Mouse (Mus musculus) Muller cell, postnatal 12 days (primary cell): Measurements from ENCODE around the gene Ucp2.
"Not testable (repeated sequence)": the region's sequence is repeated elsewhere in the genome, so short reads cannot be mapped to it uniquely, and the experiment has no call there.

Experiments
- DNase-seq: peaks from one replicate; pipeline ENCODE4 v3.0.0-alpha.2; 2015; ENCODE audit errors: inconsistent ontology term

The Ucp2 gene

GRCm38 (mm10) chr7:100479100-100479822, 13.9 kb upstream of the Ucp2 start:
- no peak for DNase-seq

GRCm38 (mm10) chr7:100479823-100480164, 13.3 kb upstream of the Ucp2 start:
- DNase-seq = peak; percentile 30

GRCm38 (mm10) chr7:100480175-100480574, 13.0 kb upstream of the Ucp2 start:
- no peak for DNase-seq

DNA sequence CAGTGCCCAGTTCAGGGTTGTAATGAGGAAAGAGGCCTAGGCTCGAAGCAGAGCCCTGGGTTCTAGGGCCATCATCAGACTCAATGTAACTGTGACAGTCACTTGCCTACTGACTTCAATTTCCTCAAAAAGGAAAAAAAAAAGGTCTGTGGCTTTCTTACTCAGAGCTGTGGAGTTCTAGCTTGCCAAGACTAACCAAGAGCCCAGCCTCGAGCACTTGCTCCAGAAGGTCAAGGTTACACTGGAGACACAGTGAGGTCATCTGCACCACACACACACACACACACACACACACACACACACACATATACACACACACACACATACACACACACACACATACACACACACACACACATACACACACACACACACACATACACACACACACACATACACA, 11.1 kb upstream of the Ucp2 start:
- not testable (repeated sequence) for DNase-seq

DNA sequence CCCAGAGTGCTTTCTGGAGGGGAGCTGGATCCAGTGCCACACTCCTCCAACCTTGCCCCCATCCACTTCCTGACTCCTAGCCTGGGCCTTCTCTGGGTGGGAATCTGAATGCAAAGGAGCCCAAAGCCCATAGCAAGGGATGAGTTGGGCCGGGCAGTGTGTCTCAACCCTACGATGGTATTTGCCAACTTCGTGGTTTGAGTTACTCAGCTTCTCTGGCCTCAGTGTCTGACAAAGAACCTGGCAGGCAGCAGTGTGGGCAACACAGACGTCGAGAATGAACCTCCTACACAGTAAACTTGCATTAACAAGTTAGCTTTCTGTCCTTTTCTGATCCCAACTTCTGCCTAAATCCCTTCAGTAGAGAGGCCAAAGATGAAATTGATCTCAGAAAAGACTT, 8.6 kb upstream of the Ucp2 start:
- peak; percentile 76 for DNase-seq

GRCm38 (mm10) chr7:100487301-100487700, 5.8 kb upstream of the Ucp2 start:
- DNase-seq = peak; percentile 27

DNA sequence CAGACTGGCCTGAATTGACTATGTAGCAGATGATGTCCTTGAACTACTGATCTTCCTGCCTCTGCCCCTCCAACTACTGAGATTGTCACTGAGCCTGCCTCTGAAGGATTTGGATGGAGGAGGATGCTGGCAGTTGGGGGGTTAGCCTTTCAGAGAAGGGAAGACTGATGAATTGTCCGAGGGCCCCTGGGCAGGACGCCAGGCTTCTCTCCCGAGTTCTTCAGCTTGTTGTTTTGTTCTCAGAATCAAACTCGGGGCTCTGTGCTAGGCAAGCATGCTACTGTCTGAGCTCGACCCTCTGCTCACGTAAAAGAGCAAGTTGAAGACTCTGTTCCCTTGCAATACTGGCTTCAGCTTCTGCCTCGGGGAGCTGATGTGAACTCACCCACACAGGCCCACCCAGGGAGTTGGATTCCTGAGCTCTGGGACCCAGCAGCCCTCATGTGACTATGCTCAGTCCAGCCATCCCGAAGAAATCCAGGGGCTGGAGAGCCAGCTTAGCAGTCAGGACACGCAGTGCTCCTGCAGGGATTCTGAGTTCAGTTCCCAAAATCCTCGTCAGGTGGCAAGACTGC, 4.6 kb upstream of the Ucp2 start:
- peak; percentile 75 for DNase-seq

GRCm38 (mm10) chr7:100492391-100493116, 583 bp upstream of the Ucp2 start:
- no peak for DNase-seq

DNA sequence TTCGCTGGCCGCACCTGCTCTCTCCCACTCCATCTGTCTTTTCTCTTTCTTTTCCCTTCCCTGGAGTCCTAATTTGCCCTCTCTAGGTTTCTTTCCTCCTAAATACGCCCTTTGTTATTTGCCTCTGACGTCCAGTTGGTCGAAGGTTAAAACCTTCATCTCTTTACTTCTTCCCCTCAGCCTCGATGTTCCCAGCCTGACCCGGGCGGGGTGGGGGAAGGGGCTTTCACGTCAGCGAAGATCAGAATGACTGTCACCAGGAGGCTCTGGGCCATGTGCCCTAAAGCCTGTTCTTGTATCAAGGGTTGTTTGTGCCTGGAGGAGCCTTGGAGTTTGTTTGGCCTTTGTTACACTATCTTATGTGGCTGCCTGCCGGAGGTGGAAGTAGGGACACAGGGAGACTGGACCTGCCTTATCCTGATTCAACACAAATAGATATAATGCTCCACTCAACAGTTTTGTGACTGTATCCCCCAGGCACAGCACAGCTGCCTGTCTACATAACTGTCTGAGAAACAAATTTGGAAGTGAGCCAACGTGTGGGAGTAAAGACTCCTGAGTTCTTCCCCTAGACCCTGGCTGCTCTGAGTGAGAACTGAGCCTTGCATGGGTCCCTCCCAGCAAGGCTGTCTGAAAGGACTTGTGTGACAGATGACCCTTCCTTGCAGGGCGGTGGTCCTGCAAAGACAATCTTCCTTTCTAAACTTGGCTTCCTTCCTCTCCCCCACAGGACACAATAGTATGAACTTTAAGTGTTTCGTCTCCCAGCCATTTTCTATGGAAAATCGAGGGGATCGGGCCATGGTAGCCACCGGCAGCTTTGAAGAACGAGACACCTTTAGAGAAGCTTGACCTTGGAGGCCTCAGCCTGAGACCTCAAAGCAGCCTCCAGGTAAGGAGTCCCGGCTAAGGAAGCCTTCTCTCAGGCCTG, 612 bp downstream of the Ucp2 start:
- DNase-seq = peak; percentile 60

DNA sequence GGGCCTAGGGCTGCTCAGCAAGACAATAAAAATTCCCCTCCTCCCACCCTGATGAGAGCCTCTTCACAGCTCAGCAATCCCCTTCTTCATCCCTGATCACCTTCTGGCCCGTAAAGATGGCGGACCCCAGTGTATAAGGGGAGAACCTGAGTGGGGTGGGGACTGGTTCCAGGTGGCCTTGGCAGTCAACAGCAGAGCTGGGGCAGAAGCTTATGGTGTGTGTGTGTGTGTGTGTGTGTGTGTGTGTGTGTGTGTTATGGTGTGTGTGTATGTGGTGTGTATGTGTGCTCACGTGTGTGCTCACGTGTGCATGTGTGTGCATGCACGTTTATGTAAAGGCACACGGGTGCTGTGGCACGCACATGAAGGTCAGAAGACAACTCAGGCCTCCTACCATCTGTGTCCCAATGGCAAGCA, 1.3 kb downstream of the Ucp2 start:
- DNase-seq = no peak

DNA sequence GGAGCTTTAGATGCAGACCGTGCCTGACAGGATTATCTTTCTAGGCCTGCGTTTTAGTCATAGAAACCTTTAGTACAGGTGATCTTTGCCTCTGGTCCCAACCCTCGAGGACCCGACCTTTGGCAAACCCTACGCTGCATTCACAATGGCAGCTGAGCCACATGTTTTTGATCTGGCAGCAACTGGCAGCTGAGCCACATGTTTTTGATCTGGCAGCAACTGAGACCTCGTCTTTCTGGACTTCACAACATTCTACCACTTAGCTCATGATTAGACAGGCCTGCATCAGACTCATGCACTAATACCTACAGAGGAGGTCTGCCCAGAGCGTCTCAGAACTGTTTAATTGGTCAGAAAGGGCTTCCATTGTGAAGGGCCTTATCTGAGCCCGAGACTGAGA, 1.9 kb downstream of the Ucp2 start:
- DNase-seq = no peak

DNA sequence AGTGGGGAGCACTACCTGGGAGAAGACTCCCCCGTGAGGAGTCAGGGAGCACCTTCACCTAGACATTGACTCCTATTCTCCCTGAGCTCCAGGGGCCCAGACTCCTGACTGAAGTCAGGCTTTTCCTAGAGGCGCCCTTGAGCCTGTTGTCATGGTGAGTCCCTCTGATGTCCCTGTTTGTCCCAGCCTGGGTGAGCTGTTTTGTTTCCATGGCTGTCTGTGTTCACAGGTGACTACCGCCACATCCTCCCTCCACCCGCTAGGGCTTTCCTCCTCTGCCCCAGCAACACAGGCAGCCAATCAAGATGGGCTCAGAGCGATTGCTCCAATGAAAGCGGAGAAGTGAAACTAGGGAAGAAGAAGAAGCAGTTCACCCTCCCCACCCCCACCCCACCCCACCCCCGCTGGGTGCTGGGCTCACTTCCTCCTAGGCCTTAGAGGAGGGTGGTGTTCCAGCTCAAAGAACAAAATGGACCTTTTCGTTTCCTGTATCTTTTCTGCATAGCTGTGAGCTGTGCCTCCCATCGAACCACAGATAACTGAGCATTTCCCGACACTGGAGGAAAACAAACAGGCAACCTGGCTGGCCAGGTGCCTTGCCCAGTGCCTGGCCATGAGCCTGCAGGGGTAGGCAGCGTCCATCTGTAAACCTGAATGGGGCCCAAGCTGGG, 2.6 kb downstream of the Ucp2 start:
- peak; percentile 52 for DNase-seq

DNA sequence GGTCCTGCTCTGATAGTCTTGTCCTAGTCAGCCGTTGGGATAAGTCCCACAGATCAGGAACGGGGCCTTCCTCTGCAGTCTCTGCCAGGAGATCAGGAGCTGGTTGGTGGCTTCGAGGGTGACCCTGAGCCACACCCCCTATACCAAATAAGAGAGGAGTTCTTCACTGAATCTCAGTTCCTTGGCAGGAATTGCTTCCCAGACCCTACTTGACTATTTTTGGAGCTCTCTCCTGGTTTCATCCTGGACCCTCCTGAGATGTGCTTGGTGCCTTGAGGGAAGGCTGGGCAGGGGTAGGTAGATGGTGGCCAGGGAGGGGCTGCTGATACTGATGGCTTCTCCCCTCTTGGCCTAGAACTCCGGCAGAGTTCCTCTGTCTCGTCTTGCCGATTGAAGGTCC, 3.2 kb downstream of the Ucp2 start:
- DNase-seq = no peak

DNA sequence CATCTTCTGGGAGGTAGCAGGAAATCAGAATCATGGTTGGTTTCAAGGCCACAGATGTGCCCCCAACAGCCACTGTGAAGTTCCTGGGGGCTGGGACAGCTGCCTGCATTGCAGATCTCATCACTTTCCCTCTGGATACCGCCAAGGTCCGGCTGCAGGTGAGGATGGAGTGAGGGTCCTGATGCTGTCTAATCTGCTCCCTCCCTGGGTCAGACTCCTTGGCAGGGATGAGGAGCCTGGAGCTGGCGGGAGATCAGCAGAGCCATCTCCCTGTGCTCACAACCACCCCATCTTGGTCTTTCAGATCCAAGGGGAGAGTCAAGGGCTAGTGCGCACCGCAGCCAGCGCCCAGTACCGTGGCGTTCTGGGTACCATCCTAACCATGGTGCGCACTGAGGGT, 3.7 kb downstream of the Ucp2 start:
- DNase-seq = no peak

GRCm38 (mm10) chr7:100497402-100497801, 4.3 kb downstream of the Ucp2 start:
- DNase-seq = no peak

- no peak for DNase-seq
Observed at GRCm38 (mm10) chr7:100497982-100498381, 4.8 kb downstream of the Ucp2 start.

DNA sequence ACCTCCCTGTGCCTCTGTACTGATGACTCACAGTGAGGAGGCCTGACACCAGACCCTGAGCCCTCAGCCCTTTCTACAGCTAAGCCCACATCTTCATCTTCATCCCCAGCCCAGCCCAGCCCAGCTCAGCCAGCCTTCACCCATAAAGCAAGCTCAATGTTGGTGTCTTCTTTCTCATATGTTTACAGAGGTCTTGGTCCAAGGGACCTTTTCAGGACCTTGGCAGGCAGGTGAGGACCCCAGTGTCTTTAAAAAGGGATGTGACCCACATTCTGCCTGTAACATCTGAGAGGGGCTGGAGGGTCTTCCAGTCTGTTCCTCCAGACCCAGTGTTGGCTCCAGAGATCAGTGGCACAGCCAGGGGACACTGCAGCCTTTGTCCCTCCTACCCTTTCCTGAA, 6.3 kb downstream of the Ucp2 start:
- DNase-seq = no peak

DNA sequence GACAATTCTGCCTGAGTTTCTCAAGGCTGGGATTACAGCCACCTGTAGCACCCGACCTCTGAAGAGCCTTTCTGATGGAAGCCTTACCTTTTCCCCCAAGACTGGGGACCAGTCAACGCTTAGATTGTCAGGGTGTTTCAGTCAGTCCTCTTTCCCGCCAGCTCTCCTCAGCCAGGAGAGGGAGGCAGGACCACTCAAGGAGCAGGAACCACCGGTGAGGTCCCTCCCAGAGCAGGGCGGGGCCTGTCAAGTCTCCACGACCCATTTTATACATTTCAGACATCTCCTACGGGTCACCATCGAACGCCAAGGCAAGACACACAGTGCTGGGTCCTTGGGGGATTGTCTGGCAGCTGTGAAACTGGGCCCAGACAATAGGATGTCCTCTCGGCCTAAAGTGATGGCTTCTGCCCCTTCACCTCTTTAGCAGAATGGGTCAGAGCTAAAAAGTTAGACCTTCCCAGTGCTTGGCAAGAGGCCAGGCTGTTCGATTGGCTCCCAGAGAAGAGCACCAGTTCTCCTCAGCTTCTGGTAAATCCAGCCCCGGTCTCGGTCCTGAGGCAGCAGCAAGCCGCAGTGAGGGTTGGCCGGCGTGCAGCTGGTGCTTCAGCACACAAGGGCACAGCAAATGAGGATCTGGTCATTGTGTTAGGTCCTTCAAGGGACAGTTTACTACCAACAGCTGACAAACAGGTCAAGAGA, 7.3 kb downstream of the Ucp2 start:
- no peak for DNase-seq

GRCm38 (mm10) chr7:100501027-100501843, 8.1 kb downstream of the Ucp2 start:
- no peak for DNase-seq

DNA sequence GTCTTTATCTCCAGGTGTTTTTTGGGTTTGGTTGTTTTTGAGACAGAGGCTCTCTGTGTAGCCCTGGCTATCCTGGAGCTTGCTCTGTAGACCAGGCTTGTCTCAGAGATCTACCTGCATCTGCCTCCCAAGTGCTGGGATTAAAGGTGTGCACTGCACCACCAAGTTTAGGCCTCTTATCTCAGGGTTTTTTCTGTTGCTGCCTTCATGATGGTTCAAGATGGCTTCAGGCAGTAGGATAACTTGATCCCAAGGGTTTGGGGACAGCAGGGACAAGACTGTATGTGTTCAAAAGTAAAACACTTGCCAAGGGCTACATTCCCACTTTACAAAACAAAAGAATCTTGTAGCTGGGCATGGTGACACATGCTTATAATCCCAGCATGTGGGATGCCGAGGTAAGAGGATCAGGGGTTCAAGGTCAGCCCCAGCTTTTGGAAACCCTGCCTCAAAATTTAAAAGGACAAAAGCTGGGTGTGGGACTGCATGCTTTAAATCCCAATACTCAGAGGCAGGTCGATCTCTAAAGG, 8.8 kb downstream of the Ucp2 start:
- no peak for DNase-seq
